Mouse (Mus musculus): Measurements from ENCODE around the gene Ccdc58. TPM values are rescaled to one million over a fixed set of nuclear protein-coding genes. Genes with fewer than 3 reads are reported as not detected.

The Ccdc58 gene
- polyA plus RNA-seq, 1 experiment from 2014 or later: 47.7 TPM

Other genes with a start within 250 kb of the Ccdc58 start
- 0.56 and 0.57 TPM in 2 replicates for gene Parp14, start 200.1 kb upstream of the Ccdc58 start, polyA plus RNA-seq (2016; fragmentation: Nextera tagmentation; extraction: Ambion mirVana)
- 2.3 and 2.8 TPM in 2 replicates for gene Parp9, start 133.2 kb upstream of the Ccdc58 start, polyA plus RNA-seq (2016; fragmentation: Nextera tagmentation; extraction: Ambion mirVana)
- gene Dtx3l, start 132.5 kb upstream of the Ccdc58 start, polyA plus RNA-seq (2016; fragmentation: Nextera tagmentation; extraction: Ambion mirVana): 1.9 and 2.2 TPM in 2 replicates
- 77.8 and 83.9 TPM in 2 replicates for gene Kpna1, start 92.9 kb upstream of the Ccdc58 start, polyA plus RNA-seq (2016; fragmentation: Nextera tagmentation; extraction: Ambion mirVana)
- 11.2 and 11.5 TPM in 2 replicates for gene Wdr5b, start 30.5 kb upstream of the Ccdc58 start, polyA plus RNA-seq (2016; fragmentation: Nextera tagmentation; extraction: Ambion mirVana)
- 162 and 187 TPM in 2 replicates for gene Fam162a, start 91 bp upstream of the Ccdc58 start, polyA plus RNA-seq (2016; fragmentation: Nextera tagmentation; extraction: Ambion mirVana)
- 0.06 TPM in 1 of 2 replicates, not detected in the other for gene Csta1, start 59.6 kb downstream of the Ccdc58 start, polyA plus RNA-seq (2016; fragmentation: Nextera tagmentation; extraction: Ambion mirVana)
- gene Stfa2l1, start 85.1 kb downstream of the Ccdc58 start, polyA plus RNA-seq (2016; fragmentation: Nextera tagmentation; extraction: Ambion mirVana): 1.5 TPM in 1 of 2 replicates, not detected in the other
- gene Gm5483, start 112.5 kb downstream of the Ccdc58 start, polyA plus RNA-seq (2016; fragmentation: Nextera tagmentation; extraction: Ambion mirVana): 1.5 and 2.6 TPM in 2 replicates
- gene Gm5416, start 138.7 kb downstream of the Ccdc58 start, polyA plus RNA-seq (2016; fragmentation: Nextera tagmentation; extraction: Ambion mirVana): not detected in 2 replicates
- gene 2010005H15Rik, start 149.8 kb downstream of the Ccdc58 start, polyA plus RNA-seq (2016; fragmentation: Nextera tagmentation; extraction: Ambion mirVana): not detected in 2 replicates
- 6.2 and 6.6 TPM in 2 replicates for gene Stfa1, start 205.3 kb downstream of the Ccdc58 start, polyA plus RNA-seq (2016; fragmentation: Nextera tagmentation; extraction: Ambion mirVana)

All from neural tube, embryonic 12.5 days (tissue).